Mouse (Mus musculus): Measurements from ENCODE around the gene Ephx1. TPM values are rescaled to one million over a fixed set of nuclear protein-coding genes. Genes with fewer than 3 reads are reported as not detected.
"Not testable (repeated sequence)": the region's sequence is repeated elsewhere in the genome, so short reads cannot be mapped to it uniquely, and the experiment has no call there.

The Ephx1 gene
- total RNA-seq, 4 experiments from 2014 or later = 31.7 to 53.2 (median 43.4) TPM

GRCm38 (mm10) chr1:180941726-180942125 lies 79.0 kb downstream of the Ephx1 start:
- no peak for DNase-seq (ENCODE audit: low spot score in 2 of 2)

- DNase-seq (ENCODE audit: low spot score in 2 of 2) = no peak
Measured at GRCm38 (mm10) chr1:180940776-180941460, 79.8 kb downstream of the Ephx1 start.

- not testable (repeated sequence) for DNase-seq (ENCODE audit: low spot score in 2 of 2)
Measured at GRCm38 (mm10) chr1:180938781-180939180, 81.9 kb downstream of the Ephx1 start.

- DNase-seq (ENCODE audit: low spot score in 2 of 2) = not testable (repeated sequence)
Measured at GRCm38 (mm10) chr1:180937631-180938030, 83.1 kb downstream of the Ephx1 start.

- DNase-seq (ENCODE audit: low spot score in 2 of 2) = not testable (repeated sequence)
Measured at GRCm38 (mm10) chr1:180936610-180937398, 83.9 kb downstream of the Ephx1 start.

GRCm38 (mm10) chr1:180934467-180935419 lies 86.0 kb downstream of the Ephx1 start, which contains the start of gene Lefty1:
Lefty1 (plus strand) TSS chr1:180935022.
- no peak for DNase-seq (ENCODE audit: low spot score in 2 of 2)

GRCm38 (mm10) chr1:180933659-180934058 lies 87.0 kb downstream of the Ephx1 start:
- no peak for DNase-seq (ENCODE audit: low spot score in 2 of 2)

- no peak for DNase-seq (ENCODE audit: low spot score in 2 of 2)
Measured at GRCm38 (mm10) chr1:180931106-180931505, 89.6 kb downstream of the Ephx1 start.

- no peak for DNase-seq (ENCODE audit: low spot score in 2 of 2)
Measured at GRCm38 (mm10) chr1:180929599-180929998, 91.1 kb downstream of the Ephx1 start.

GRCm38 (mm10) chr1:180926286-180926685 lies 94.4 kb downstream of the Ephx1 start:
- no peak for DNase-seq (ENCODE audit: low spot score in 2 of 2)

Other genes starting within 250 kb of the Ephx1 start
- gene H3f3a, start 207.0 kb downstream of the Ephx1 start, total RNA-seq (2022) = 100 to 1,000 TPM; 296 to 316 (median 303) TPM
- gene Sde2, start 169.8 kb downstream of the Ephx1 start, total RNA-seq (2022) = 10 to 100 TPM; 22.3 to 24.9 (median 22.6) TPM
- 1 to 10 TPM in 2 of 4 experiments, under 1 TPM in 2; 0.68 to 3.4 (median 1.7) TPM for gene Lefty2, start 127.8 kb downstream of the Ephx1 start, total RNA-seq (2022)
- 10 to 100 TPM; 36.2 to 39.7 (median 39.3) TPM for gene Pycr2, start 116.6 kb downstream of the Ephx1 start, total RNA-seq (2022)
- gene Lefty1, start 85.9 kb downstream of the Ephx1 start, total RNA-seq (2022) = 1 to 10 TPM; 6.6 to 8.4 (median 7.8) TPM
- gene Tmem63a, start 78.6 kb downstream of the Ephx1 start, total RNA-seq (2022) = 10 to 100 TPM; 25.6 to 39.3 (median 29.1) TPM
- under 1 TPM in 1 of 4 experiments, not detected in 3; 0.16 TPM for gene 9130409I23Rik, start 30.3 kb upstream of the Ephx1 start, total RNA-seq (2022)
- 10 to 100 TPM; 31.7 to 44.4 (median 37.4) TPM for gene Nvl, start 123.3 kb upstream of the Ephx1 start, total RNA-seq (2022)
- gene Cnih4, start 123.8 kb upstream of the Ephx1 start, total RNA-seq (2022) = 10 to 100 TPM; 27.8 to 32.6 (median 29.1) TPM
- 100 to 1,000 TPM; 109 to 123 (median 113) TPM for gene Wdr26, start 191.1 kb upstream of the Ephx1 start, total RNA-seq (2022)